Mouse (Mus musculus) megakaryocyte, embryonic 14.5 days (primary cell): Measurements from ENCODE around the gene Rccd1.

Experiments used
- FLI1 ChIP-seq: IDR thresholded peaks from 2 replicates; pipeline ENCODE4 v1.6.1; 2012; ENCODE audit warnings: low read length, inconsistent platforms, mixed read lengths
- GATA1 ChIP-seq: IDR thresholded peaks from 3 replicates; pipeline ENCODE4 v1.6.1; 2012; ENCODE audit warnings: mixed read lengths, low read length, inconsistent platforms, borderline replicate concordance

DNA sequence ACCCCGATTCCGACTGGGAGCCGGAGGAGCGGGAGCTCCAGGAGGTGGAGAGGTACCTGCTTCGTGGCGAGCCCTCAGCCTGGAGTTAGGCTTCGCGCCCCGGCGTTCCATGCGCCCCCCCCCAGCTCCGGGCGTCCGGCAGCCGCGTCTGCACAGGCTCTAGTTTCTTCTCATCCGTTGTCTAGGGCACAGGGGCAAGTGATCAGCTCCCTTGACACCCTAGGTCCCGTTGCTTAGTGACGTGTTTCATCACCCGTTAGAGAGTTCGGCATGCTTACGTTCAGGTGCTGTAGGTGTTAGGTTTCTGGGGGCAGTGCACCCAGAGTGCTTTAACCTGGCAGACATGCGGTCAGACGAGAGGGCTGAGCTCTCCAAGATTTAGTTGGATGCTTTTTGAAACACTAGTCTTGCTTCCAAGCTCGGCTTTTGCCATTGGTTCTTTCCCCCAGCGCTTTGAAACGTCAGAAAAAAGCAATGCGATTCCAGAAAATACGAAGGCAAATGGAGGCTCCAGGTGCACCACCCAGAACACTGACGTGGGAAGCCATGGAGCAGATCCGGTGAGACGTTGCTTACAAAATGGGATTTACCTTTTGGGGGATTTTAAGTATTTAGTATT, 62.8 kb downstream of the Rccd1 start:
- TF ChIP-seq GATA1 (no peak), FLI1 (no peak)
